Mouse (Mus musculus): Measurements from ENCODE around the gene Kctd3.

DNA sequence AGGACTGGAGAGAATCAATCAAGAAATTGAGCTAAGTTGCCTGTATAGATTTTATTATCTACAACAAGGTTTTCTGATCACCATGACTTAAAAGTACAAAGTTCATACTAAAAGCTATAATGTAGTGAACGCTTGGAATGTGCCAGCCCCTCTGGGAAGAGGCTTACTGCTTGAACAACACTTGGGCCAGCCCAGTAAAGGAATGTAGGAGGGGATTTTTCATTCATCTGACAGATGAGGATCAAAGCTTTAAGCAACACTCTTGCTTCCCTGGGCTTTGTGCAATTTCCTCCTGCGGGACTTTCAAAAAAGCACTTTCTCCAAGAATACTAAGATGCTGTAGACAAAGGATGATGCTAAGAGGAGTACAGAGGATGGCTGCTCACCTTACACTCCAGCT lies 48.3 kb upstream of the Kctd3 start:
- no peak for TF ChIP-seq FLI1 (IDR thresholded peaks at IDR 0.05; ENCODE audit: low read length)
- TF ChIP-seq GATA1 (IDR thresholded peaks at IDR 0.05; ENCODE audit: borderline replicate concordance, low read length), result no peak
